Mouse (Mus musculus) kidney, adult 11 months (tissue): Measurements from ENCODE around the gene Gm45213.
"Not testable (repeated sequence)": the region's sequence is repeated elsewhere in the genome, so short reads cannot be mapped to it uniquely, and the experiment has no call there.

ENCODE experiments used
- DNase-seq: peaks from one replicate; pipeline ENCODE4 v3.0.0; 2022

Gm45213 gene

GRCm38 (mm10) chr7:66053946-66054483 lies 10.6 kb downstream of the Gm45213 start:
- no peak for DNase-seq

- not testable (repeated sequence) for DNase-seq
Measured at GRCm38 (mm10) chr7:66055356-66055755, 12.0 kb downstream of the Gm45213 start.

GRCm38 (mm10) chr7:66058703-66059102 lies 15.3 kb downstream of the Gm45213 start, which contains the start of gene Snrpa1:
Snrpa1 (plus strand) TSS chr7:66059003.
- no peak for DNase-seq

- peak; percentile 85 for DNase-seq
Measured at GRCm38 (mm10) chr7:66060066-66060956, 16.9 kb downstream of the Gm45213 start.

GRCm38 (mm10) chr7:66061057-66061456 lies 17.7 kb downstream of the Gm45213 start:
- no peak for DNase-seq

- DNase-seq: no peak
Measured at GRCm38 (mm10) chr7:66076411-66076810, 33.0 kb downstream of the Gm45213 start.

- DNase-seq: peak; percentile 96
Measured at GRCm38 (mm10) chr7:66079364-66080230, 36.2 kb downstream of the Gm45213 start, which contains the start of gene Selenos. Selenos (plus strand) TSS chr7:66079649.

- no peak for DNase-seq
Measured at GRCm38 (mm10) chr7:66080231-66080613, 36.8 kb downstream of the Gm45213 start.

- no peak for DNase-seq
Measured at GRCm38 (mm10) chr7:66083757-66084156, 40.4 kb downstream of the Gm45213 start.

GRCm38 (mm10) chr7:66084546-66084945 lies 41.1 kb downstream of the Gm45213 start:
- DNase-seq: no peak

GRCm38 (mm10) chr7:66087652-66088051 lies 44.2 kb downstream of the Gm45213 start:
- DNase-seq: no peak

- DNase-seq: no peak
Measured at GRCm38 (mm10) chr7:66088077-66088476, 44.7 kb downstream of the Gm45213 start.

- peak; percentile 30 for DNase-seq
Measured at GRCm38 (mm10) chr7:66090676-66091190, 47.3 kb downstream of the Gm45213 start.

GRCm38 (mm10) chr7:66091553-66091952 lies 48.2 kb downstream of the Gm45213 start:
- no peak for DNase-seq

GRCm38 (mm10) chr7:66092656-66093055 lies 49.3 kb downstream of the Gm45213 start:
- no peak for DNase-seq

- no peak for DNase-seq
Measured at GRCm38 (mm10) chr7:66094141-66094540, 50.7 kb downstream of the Gm45213 start.

GRCm38 (mm10) chr7:66098803-66099202 lies 55.4 kb downstream of the Gm45213 start:
- no peak for DNase-seq

- no peak for DNase-seq
Measured at GRCm38 (mm10) chr7:66101866-66102265, 58.5 kb downstream of the Gm45213 start.

- no peak for DNase-seq
Measured at GRCm38 (mm10) chr7:66104531-66104930, 61.1 kb downstream of the Gm45213 start.

- DNase-seq: no peak
Measured at GRCm38 (mm10) chr7:66105771-66106170, 62.4 kb downstream of the Gm45213 start.

- peak; percentile 20 for DNase-seq
Measured at GRCm38 (mm10) chr7:66106581-66107056, 63.2 kb downstream of the Gm45213 start.

- DNase-seq: no peak
Measured at GRCm38 (mm10) chr7:66107206-66107605, 63.8 kb downstream of the Gm45213 start.

- DNase-seq: no peak
Measured at GRCm38 (mm10) chr7:66107930-66108329, 64.5 kb downstream of the Gm45213 start.
